Mouse (Mus musculus) hindbrain, postnatal 0 days (tissue): Measurements from ENCODE around the gene Ccdc50. TPM values are rescaled to one million over a fixed set of nuclear protein-coding genes. Genes with fewer than 3 reads are reported as not detected.

Experiments used
- ATAC-seq: fragments of 200-750 bp; cut with Nextera tagmentation; 2 replicates; pipeline ENCODE4 v1.8.0; 2017; ENCODE audit warnings: mild to moderate bottlenecking, moderate TSS enrichment, moderate library complexity
- DNase-seq: peaks from one replicate; pipeline ENCODE4 v3.0.0-alpha.2; 2015; ENCODE audit warnings: low spot score
- H3K27ac ChIP-seq: fragments of 300-500 bp; sonication (generic); 2 replicates; pipeline ENCODE4 v1.5.1; 2014; ENCODE audit warnings: mild to moderate bottlenecking
- H3K27me3 ChIP-seq: fragments of 300-500 bp; sonication (generic); 2 replicates; pipeline ENCODE4 v1.6.1; 2014; ENCODE audit warnings: low read length, mixed read lengths; ENCODE audit not compliant: insufficient read depth
- H3K36me3 ChIP-seq: fragments of 300-500 bp; sonication (generic); 2 replicates; pipeline ENCODE4 v1.6.1; 2014; ENCODE audit warnings: low read length, mixed read lengths; ENCODE audit not compliant: insufficient read depth
- H3K4me1 ChIP-seq: fragments of 300-500 bp; sonication (generic); 2 replicates; pipeline ENCODE4 v1.6.1; 2014; ENCODE audit warnings: antibody characterized with exemption, low read length, mixed read lengths; ENCODE audit not compliant: insufficient read depth
- H3K4me2 ChIP-seq: fragments of 300-500 bp; sonication (generic); 2 replicates; pipeline ENCODE4 v1.6.1; 2014; ENCODE audit warnings: low read depth, mild to moderate bottlenecking, low read length, moderate library complexity, mixed read lengths
- H3K4me3 ChIP-seq: fragments of 300-500 bp; sonication (generic); 2 replicates; pipeline ENCODE4 v1.5.1; 2014; ENCODE audit warnings: low read length
- H3K9ac ChIP-seq: fragments of 300-500 bp; sonication (generic); replicated peaks from 2 replicates; pipeline ENCODE4 v1.6.1; 2014; ENCODE audit warnings: mild to moderate bottlenecking, low read length, moderate library complexity, mixed read lengths
- H3K9me3 ChIP-seq: fragments of 300-500 bp; sonication (generic); 2 replicates; pipeline ENCODE4 v1.6.1; 2016; ENCODE audit warnings: low read length, mixed read lengths
- CTCF ChIP-seq: IDR thresholded peaks from 2 replicates; pipeline ENCODE4 v1.5.1; 2016; ENCODE audit warnings: antibody characterized with exemption, control low read depth, low read depth
- WGBS: fragments of 180-500 bp; shearing (Covaris S2); extraction: QIAGEN DNeasy Blood & Tissue Kit; methylation state at CpG from one replicate; pipeline ENCODE4 v1.1.7; 2014; 5-methylcytosine and 5-hydroxymethylcytosine counted together
- polyA plus RNA-seq: library from polyadenylated mRNA; unstranded; fragments of >200 nt; fragmentation: Nextera tagmentation; extraction: Ambion mirVana; gene quantifications from 2 replicates; pipeline ENCODE4 v1.2.1, GENCODE M21; 2015
- total RNA-seq: library from RNA; depleted of rRNA; stranded (reverse); fragments of >200 nt; gene quantifications from 2 replicates; pipeline ENCODE4 v1.2.3, GENCODE M21; 2014

The Ccdc50 gene
- total and polyA plus RNA-seq, 2 experiments from 2014 or later = 34.1 to 48.9 TPM

GRCm38 (mm10) chr16:27370191-27370590 is 18.5 kb upstream of the Ccdc50 start, which contains the start of gene Uts2b:
Gene Uts2b, minus strand, starts transcription at chr16:27370239.
- no peak within 1 kb of the TSS for H3K27ac ChIP-seq
- no peaks in the 10 kb centered on the region for H3K27me3 ChIP-seq
- no peak for TF ChIP-seq CTCF
- no peak within 1 kb of the TSS for H3K9ac ChIP-seq
- no peaks in the 10 kb centered on the region for H3K36me3 ChIP-seq
- H3K4me3 ChIP-seq = no peak within 1 kb of the TSS
- H3K4me2 ChIP-seq = no peak within 1 kb of the TSS
- ATAC-seq (no peak), DNase-seq (no peak)
- H3K4me1 ChIP-seq = no peaks in the 10 kb centered on the region
- 82% methylated on average over 8 of the region's 8 CpGs for WGBS
- no peaks in the 10 kb centered on the region for H3K9me3 ChIP-seq

GRCm38 (mm10) chr16:27370700-27371099 is 18.0 kb upstream of the Ccdc50 start:
- Histone ChIP-seq H3K9me3 (no peaks in the 10 kb centered on the region), H3K4me3 (no peak overlapping the region), H3K4me2 (no peak overlapping the region), H3K4me1 (no peaks in the 10 kb centered on the region), H3K27ac (no peak overlapping the region), H3K36me3 (no peaks in the 10 kb centered on the region), H3K27me3 (no peaks in the 10 kb centered on the region), H3K9ac (no peak overlapping the region)
- ATAC-seq (no peak), DNase-seq (peak; percentile 38)
- TF ChIP-seq CTCF = no peak
- whole genome bisulfite sequencing = 74% methylated on average over 2 of the region's 2 CpGs

- WGBS = 81% methylated on average over 3 of the region's 3 CpGs
- no peak for ATAC-seq
Measured at GRCm38 (mm10) chr16:27374139-27374538, 14.5 kb upstream of the Ccdc50 start.

GRCm38 (mm10) chr16:27375318-27375717 is 13.4 kb upstream of the Ccdc50 start:
- H3K4me3 ChIP-seq = no peak overlapping the region
- no peak for TF ChIP-seq CTCF
- H3K27me3 ChIP-seq = no peaks in the 10 kb centered on the region
- ATAC-seq = no peak
- WGBS = 86% methylated on average over 2 of the region's 2 CpGs
- no peak overlapping the region for H3K27ac ChIP-seq
- no peaks in the 10 kb centered on the region for H3K4me1 ChIP-seq
- no peaks in the 10 kb centered on the region for H3K9me3 ChIP-seq
- no peak overlapping the region for H3K4me2 ChIP-seq
- H3K9ac ChIP-seq = no peak overlapping the region
- no peak for DNase-seq
- H3K36me3 ChIP-seq = no peaks in the 10 kb centered on the region

More at GRCm38 (mm10) chr16:27374139-27374538, 14.5 kb upstream of the Ccdc50 start:
- no peak for TF ChIP-seq CTCF
- H3K27me3 ChIP-seq = no peaks in the 10 kb centered on the region
- no peaks in the 10 kb centered on the region for H3K36me3 ChIP-seq
- no peak overlapping the region for H3K27ac ChIP-seq
- no peaks in the 10 kb centered on the region for H3K9me3 ChIP-seq
- H3K4me1 ChIP-seq = no peaks in the 10 kb centered on the region
- no peak overlapping the region for H3K4me3 ChIP-seq
- H3K4me2 ChIP-seq = no peak overlapping the region
- no peak overlapping the region for H3K9ac ChIP-seq
- DNase-seq = no peak

GRCm38 (mm10) chr16:27376556-27376955 is 12.1 kb upstream of the Ccdc50 start:
- H3K4me2 ChIP-seq = no peak overlapping the region
- no peak overlapping the region for H3K27ac ChIP-seq
- ATAC-seq = no peak
- H3K9ac ChIP-seq = no peak overlapping the region
- H3K4me1 ChIP-seq = no peaks in the 10 kb centered on the region
- no peak for TF ChIP-seq CTCF
- no peak for DNase-seq
- H3K27me3 ChIP-seq = no peaks in the 10 kb centered on the region
- H3K4me3 ChIP-seq = no peak overlapping the region
- no peaks in the 10 kb centered on the region for H3K36me3 ChIP-seq
- no peaks in the 10 kb centered on the region for H3K9me3 ChIP-seq

- no peaks in the 10 kb centered on the region for H3K27me3 ChIP-seq
- no peak overlapping the region for H3K9ac ChIP-seq
- no peak overlapping the region for H3K27ac ChIP-seq
- H3K4me1 ChIP-seq = no peaks in the 10 kb centered on the region
- H3K36me3 ChIP-seq = no peaks in the 10 kb centered on the region
- no peak for TF ChIP-seq CTCF
- DNase-seq (no peak), ATAC-seq (no peak)
- H3K9me3 ChIP-seq = no peaks in the 10 kb centered on the region
- WGBS = 86% methylated on average over 4 of the region's 4 CpGs
- no peak overlapping the region for H3K4me2 ChIP-seq
- no peak overlapping the region for H3K4me3 ChIP-seq
Measured at GRCm38 (mm10) chr16:27382217-27382616, 6.5 kb upstream of the Ccdc50 start.

GRCm38 (mm10) chr16:27384893-27385603 is 3.6 kb upstream of the Ccdc50 start:
- Histone ChIP-seq H3K9ac (no peak overlapping the region), H3K9me3 (no peaks in the 10 kb centered on the region), H3K4me3 (no peak overlapping the region), H3K4me2 (no peak overlapping the region), H3K4me1 (no peaks in the 10 kb centered on the region), H3K27me3 (no peaks in the 10 kb centered on the region), H3K27ac (0 out of 2 replicates have a peak overlapping the region, but pooled peaks have one; percentile 7), H3K36me3 (no peaks in the 10 kb centered on the region)
- no peak for ATAC-seq
- TF ChIP-seq CTCF = no peak
- 57% methylated on average over 4 of the region's 4 CpGs for WGBS
- DNase-seq = peak; percentile 28
